Mouse (Mus musculus) kidney, adult 11 months (tissue): ENCODE data around the gene Klf12.
A peak's percentile ranks its signal among the peaks of the same experiment; 100 is the strongest.

Experiments used
- DNase-seq: peaks from one replicate; pipeline ENCODE4 v3.0.0; 2022

The Klf12 gene

GRCm38 (mm10) chr14:100284119-100284860 lies at the start of gene Klf12:
Gene Klf12 (minus strand): TSS chr14:100284679.
- peak; percentile 88 for DNase-seq

- DNase-seq, result no peak
Observed at GRCm38 (mm10) chr14:100333369-100333768, 48.9 kb upstream of the Klf12 start.

- no peak for DNase-seq
Observed at GRCm38 (mm10) chr14:100328602-100329276, 44.3 kb upstream of the Klf12 start.

DNA sequence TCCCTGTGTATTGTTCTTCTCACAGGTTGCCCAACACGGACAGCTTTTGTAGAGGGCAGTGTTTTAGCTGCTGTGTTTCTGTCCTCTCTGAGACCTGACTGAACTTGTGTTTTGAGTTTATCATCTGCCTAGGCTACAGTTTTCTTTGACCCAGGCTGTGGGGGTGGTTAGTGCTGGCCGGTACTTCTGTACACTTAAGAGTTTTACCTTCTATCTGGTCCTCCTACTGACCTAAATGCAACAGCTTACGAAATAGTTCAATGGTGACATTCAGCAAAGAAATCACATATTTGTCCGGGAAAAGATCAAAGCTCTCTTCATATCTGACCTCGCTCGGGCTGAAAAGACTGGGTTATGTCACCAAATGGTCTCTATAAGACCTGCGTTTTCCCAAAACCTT lies 39.8 kb upstream of the Klf12 start:
- DNase-seq, result no peak

- DNase-seq, result no peak
Observed at GRCm38 (mm10) chr14:100322012-100322411, 37.5 kb upstream of the Klf12 start.

GRCm38 (mm10) chr14:100316780-100317179 lies 32.3 kb upstream of the Klf12 start:
- DNase-seq, result no peak

DNA sequence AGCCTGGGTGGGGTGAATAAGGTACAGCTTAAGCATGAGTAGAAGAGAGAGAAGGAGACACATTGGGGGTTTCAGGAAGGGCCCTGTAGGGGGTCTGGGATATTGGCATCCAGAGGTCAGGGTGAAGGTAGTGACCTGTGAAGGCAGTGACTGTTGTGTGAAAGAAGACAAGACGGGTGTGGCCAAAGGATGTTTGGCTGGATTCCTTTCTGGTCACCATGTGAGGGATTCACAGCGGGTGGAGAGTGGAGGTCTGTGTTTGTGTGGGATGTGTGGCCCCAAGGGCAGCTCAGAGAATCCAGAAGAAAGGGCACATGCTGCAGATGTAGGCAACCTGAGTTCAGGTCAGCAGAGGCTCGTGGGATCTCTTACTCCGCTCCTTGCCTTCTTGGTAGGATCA lies 29.6 kb upstream of the Klf12 start:
- DNase-seq, result no peak

DNA sequence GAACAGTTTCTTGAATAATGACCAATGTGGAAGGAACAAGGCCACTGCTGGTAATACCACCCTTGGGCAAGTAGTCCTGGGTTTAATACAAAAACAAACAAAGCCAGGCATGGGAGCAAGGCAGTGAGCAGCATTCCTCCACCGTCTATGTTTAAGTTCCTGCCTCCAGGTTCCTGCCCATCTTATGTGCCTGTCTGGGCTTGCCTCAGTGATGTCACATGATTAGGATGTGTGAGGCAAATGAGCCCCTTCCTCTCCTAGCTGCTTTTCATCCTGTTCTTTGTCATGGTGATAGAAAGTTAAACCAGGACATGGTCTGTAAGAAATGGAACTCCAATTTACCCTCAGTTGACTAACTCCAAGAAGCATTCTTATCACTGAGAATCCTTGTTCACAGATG lies 16.4 kb upstream of the Klf12 start:
- no peak for DNase-seq

DNA sequence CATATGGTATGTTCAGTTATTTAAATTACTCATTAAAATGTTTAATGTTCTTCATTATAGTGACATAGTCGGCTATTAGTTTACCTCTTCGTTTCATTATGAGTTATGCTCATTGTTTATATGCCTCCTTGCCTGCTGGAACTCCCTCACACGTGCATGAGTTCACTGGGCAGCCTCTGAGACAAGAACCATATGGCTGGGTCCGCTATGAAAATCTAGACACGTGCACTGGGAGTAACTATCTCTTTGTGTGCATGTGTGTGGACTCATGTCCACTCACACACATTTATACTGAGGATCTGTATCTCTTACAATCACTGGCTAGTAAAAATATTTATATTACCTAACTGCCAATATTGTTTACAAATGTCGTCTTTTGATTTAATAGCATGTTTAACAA lies 14.4 kb upstream of the Klf12 start:
- no peak for DNase-seq

DNA sequence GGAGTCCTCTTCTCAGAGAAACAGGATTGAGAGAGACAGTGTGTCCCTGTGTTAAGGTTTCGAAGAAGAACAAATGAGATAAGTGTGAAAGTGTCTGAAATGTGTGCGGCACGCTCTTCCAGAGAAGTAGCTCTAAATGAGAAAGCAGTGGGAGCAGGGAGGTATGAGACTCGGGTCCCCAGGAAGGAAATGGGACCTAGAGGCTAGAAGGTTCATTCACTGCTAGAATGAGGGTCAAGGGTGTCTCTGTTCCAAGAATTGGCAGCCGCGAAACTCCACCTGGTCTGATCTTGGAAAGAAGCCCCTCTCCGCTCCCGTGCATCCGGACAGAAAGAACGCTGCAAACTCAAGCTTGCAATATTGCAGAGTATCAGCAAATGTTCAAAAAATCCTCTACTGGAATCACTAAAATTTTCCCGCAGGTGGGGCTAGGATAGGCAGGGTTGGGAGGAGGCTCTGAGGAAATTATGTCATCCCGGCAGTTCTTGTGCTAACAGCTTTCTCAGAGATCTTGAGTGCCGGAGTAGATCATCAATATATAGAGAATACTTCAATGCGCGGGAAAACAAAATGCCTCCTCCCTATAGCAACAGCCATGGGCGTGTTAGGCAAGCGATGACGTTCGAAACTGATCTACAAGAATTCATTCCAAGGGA lies 2.2 kb upstream of the Klf12 start:
- no peak for DNase-seq

DNA sequence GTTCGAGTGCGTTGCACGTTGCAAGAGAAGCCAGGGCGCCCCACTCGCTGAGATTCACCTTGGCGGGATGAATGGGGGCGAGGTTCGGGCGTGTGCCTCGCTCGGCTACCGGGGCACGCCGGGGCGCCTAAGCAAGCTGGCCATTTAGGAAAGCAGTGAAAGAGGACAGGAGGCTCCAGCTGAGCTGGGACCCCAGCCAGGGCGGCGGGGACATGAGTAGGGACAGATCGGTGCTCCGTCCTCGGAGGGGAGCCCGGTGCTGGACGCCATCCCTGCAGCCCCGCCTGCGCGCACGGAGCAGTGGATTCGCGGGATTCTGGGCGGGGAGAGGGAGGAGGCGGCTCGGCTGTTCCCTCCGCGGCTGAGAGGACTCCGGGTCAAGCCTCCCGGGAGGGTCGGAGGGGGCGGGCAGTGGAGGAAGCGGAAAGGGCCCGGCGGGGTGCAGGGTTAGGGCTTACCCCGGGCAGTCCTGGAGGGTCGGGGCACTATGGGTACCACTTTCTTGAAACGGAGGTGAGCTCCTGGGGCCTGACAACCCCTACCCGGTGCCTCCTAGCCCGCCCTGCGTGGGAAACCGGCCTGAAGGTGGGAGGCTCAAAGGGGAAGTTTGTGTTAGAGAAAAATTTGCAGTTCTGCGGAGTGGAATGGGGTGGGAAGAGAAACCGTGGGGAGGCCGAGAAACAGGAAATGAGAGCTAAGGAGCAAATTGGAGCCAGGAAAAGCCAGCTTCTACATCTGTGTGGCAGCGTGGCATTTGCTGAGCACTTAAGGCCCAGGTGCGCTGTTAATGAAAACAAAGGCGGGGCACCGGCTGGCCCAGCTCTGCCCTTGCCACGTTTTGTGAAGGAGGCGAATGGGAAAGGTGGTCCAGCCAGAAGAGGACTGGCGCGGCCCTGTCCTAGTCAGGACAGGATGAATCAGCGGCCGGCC lies 1.4 kb upstream of the Klf12 start:
- peak; percentile 81 for DNase-seq

GRCm38 (mm10) chr14:100284861-100285655 lies 579 bp upstream of the Klf12 start:
- DNase-seq, result peak; percentile 91

- DNase-seq, result peak; percentile 35
Observed at GRCm38 (mm10) chr14:100283411-100284118, 914 bp downstream of the Klf12 start.

DNA sequence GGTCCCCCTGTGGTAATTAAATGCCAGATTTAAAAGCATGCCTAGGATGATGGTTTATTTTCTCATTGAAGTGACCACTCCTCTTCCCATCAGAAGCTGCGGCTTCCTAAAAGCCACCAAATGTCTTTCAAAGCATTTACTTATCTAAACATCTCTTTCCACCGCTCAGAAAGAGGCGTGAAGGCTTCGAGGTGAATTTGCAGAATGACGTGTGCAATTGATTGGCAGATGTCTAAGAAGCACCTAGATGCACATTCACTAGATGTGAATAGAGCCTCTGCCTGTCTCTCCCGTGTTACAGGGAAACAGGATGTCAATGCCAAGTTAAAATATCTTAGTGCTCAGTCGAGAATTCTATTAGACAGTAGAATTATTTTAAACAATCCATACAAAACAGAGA lies 1.8 kb downstream of the Klf12 start:
- no peak for DNase-seq

DNA sequence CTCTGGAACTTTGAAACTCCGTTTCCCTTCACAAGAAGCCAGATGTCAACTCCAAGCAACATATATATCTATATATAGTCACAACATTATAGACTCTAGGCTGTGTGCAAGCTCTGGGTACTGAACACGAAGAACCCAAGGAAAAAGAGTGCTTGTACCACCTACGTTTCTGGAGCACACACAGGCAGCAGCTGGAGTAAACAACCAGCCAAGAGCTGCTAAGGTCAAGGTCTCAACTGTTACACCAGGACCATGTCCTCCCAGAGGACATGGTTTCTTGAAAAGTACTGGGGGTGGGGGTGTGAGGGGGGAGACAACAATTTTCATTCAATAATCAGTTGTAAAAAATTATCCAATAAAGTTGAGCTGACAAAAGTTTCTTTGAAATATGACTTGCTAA lies 2.7 kb downstream of the Klf12 start:
- no peak for DNase-seq

GRCm38 (mm10) chr14:100274179-100274578 lies 10.3 kb downstream of the Klf12 start:
- no peak for DNase-seq

- DNase-seq, result peak; percentile 59
Observed at GRCm38 (mm10) chr14:100260531-100260930, 23.9 kb downstream of the Klf12 start.

DNA sequence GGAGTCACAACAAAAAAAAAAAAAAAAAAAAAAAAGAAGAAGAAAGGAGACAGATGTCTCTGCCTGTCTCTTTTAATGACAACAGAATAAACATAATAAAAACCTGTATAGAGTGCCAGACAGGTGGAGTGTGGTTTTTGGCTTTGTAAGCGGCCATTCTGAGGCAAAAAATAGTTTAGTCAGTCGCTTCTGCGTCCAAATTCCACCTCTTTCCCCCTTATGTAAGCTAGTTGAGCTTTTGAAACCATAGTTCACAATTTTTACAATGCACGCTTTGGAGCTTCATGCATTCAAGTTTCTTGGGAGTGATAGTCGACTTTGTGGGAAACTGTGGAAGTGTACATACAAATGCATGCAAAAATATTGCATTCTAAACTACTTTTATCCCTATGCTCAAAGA lies 41.4 kb downstream of the Klf12 start:
- DNase-seq, result peak; percentile 26

DNA sequence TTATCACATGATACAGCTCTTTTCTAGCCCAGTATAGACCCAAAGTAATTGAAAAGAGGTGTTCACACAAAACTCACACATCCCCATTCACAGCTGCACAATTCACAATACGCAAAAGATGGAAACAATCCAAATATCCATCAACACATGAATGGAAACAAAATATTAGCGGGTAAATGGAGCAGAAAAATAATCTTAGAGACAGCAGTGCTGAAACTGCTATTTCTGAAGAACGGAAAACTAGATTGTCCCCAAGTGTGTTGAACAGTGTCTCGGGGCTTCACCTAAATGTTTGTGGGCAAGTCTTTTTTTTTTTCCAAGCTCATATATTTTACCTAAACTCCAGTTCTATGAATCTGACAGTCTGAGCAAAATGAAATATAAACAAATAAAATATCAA lies 44.6 kb downstream of the Klf12 start:
- DNase-seq, result no peak

GRCm38 (mm10) chr14:100236757-100237156 lies 47.7 kb downstream of the Klf12 start:
- DNase-seq, result peak; percentile 76

DNA sequence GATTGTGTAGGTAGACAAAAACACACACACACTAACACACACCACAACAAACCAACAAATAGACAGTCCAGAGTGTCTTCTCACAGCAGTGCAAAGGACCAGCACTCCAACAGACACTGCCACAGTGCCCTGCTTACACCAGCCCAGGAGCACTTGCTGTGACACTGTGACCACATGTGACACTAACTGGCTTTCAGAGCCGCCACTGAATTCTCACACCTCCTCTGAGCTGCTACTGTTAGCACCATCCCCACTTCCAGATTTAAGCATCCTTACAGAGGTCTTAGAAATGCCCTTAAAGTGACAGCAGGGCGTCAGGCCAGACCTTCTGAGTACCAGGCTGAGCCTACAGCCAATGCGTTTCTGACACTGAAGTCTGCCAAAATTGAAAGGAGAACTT lies 48.7 kb downstream of the Klf12 start:
- no peak for DNase-seq
